In genomic region chr4:134087412-134087811, GRCm38 (mm10) we compare ENCODE assay signal across 9 mouse cellular contexts. TPM values are rescaled to one million over a fixed set of nuclear protein-coding genes. Genes with fewer than 3 reads are reported as not detected.
DNase-seq lines count a peak whose midpoint lies in the region; ATAC-seq and TF ChIP-seq lines count a peak whose summit lies in the region.
"Had no signal": no experiment of that assay in that cellular context is flagged by ENCODE, and none has a peak within 500 bp of the region (broad histone marks: within the 10 kb centered on the region; RNA-seq: fewer than 3 reads in every experiment).

No protein-coding gene starts in this region.

- H3K27ac ChIP-seq in testis, adult 2 months (ENCODE audit: control insufficient read depth, insufficient read depth, low read depth, low read length): no peak overlapping the region
- no peak overlapping the region for H3K27ac ChIP-seq in midbrain, embryonic 10.5 days (replicated peaks)

- 51% methylated on average over 7 of the region's 7 CpGs for WGBS in midbrain, embryonic 10.5 days

- peak; percentile 96 for ATAC-seq in granulocyte monocyte progenitor cell, adult 5-6 weeks (replicated peaks; ENCODE audit: poor library complexity, severe bottlenecking)

- H3K27me3 ChIP-seq in testis, adult 2 months (ENCODE audit: control insufficient read depth, insufficient read depth, low read length): no peaks in the 10 kb centered on the region
- peaks cover 8% of the 10 kb centered on the region for H3K27me3 ChIP-seq in midbrain, embryonic 10.5 days (ENCODE audit: low read depth, poor library complexity, severe bottlenecking)

- no peaks in the 10 kb centered on the region for H3K36me3 ChIP-seq in testis, adult 2 months (ENCODE audit: control insufficient read depth, insufficient read depth, low read length)
- H3K36me3 ChIP-seq in midbrain, embryonic 10.5 days: no peaks in the 10 kb centered on the region

- H3K9me3 ChIP-seq in midbrain, embryonic 10.5 days (replicated peaks): no peaks in the 10 kb centered on the region

- TF ChIP-seq POLR2A in testis, adult 2 months (IDR thresholded peaks at IDR 0.05; ENCODE audit: control insufficient read depth, low read depth, low read length): no peak

- H3K4me1 ChIP-seq in testis, adult 2 months (ENCODE audit: control insufficient read depth, insufficient read depth, low read length): peaks cover 2% of the 10 kb centered on the region; the same call in 1 of the 2 replicates
- H3K4me1 ChIP-seq in midbrain, embryonic 10.5 days: peaks cover 9% of the 10 kb centered on the region

- no peak for DNase-seq in testis, postnatal 14 days (ENCODE audit: low spot score)
- peak; percentile 39 for DNase-seq in cerebellum, adult 11 months
- peak; percentile 51 to 68 for DNase-seq in kidney, postnatal 25 days
- peak; percentile 53 for DNase-seq in midbrain, embryonic 10.5 days (ENCODE audit: low spot score)
- peak; percentile 71 for DNase-seq in thymus, postnatal 0 days (ENCODE audit: low spot score)
- no peak for DNase-seq in left cerebral cortex, adult 11 months (ENCODE audit: low spot score)

- peak; percentile 70; the same call in 1 of the 2 replicates for TF ChIP-seq CTCF in testis, adult 2 months (IDR thresholded peaks at IDR 0.05; ENCODE audit: control insufficient read depth, insufficient read depth, insufficient replicate concordance, low read depth, low read length)

- no peak overlapping the region for H3K4me3 ChIP-seq in testis, adult 2 months (ENCODE audit: control insufficient read depth, low read depth, low read length)
- H3K4me3 ChIP-seq in midbrain, embryonic 10.5 days: no peak overlapping the region

RNA-seq across cellular contexts. Expression of gene Cd52, which starts 7.5 kb away (rescaled TPM):
- 2.0 and 660 TPM in 2 replicates for polyA plus RNA-seq in testis, adult 2 months (2012; rRNA removed)
- 240 and 247 TPM in 2 replicates for total RNA-seq in granulocyte monocyte progenitor cell, adult 5-6 weeks (2014; fragmentation: Nextera tagmentation)
- total RNA-seq in granulocyte monocyte progenitor cell, adult 5-6 weeks (2017): 259 and 330 TPM in 2 replicates
- 5.1 TPM in 2 replicates for polyA plus RNA-seq in midbrain, embryonic 10.5 days (2016; fragmentation: Nextera tagmentation; extraction: Ambion mirVana)
- polyA plus RNA-seq in thymus, postnatal 0 days (2015; fragmentation: Nextera tagmentation; extraction: Ambion mirVana): 1,124 and 1,206 TPM in 2 replicates

RNA-seq across cellular contexts. Expression of gene Ubxn11, which starts 15.0 kb away (rescaled TPM):
- 457 and 483 TPM in 2 replicates for polyA plus RNA-seq in testis, adult 2 months (2012; rRNA removed)
- total RNA-seq in granulocyte monocyte progenitor cell, adult 5-6 weeks (2014; fragmentation: Nextera tagmentation): 14.4 and 30.2 TPM in 2 replicates
- total RNA-seq in granulocyte monocyte progenitor cell, adult 5-6 weeks (2017): 4.8 and 11.2 TPM in 2 replicates
- polyA plus RNA-seq in midbrain, embryonic 10.5 days (2016; fragmentation: Nextera tagmentation; extraction: Ambion mirVana): 4.8 and 6.5 TPM in 2 replicates
- polyA plus RNA-seq in thymus, postnatal 0 days (2015; fragmentation: Nextera tagmentation; extraction: Ambion mirVana): 15.1 and 15.2 TPM in 2 replicates

RNA-seq across cellular contexts. Expression of gene Crybg2, which starts 26.8 kb away (rescaled TPM):
- polyA plus RNA-seq in testis, adult 2 months (2012; rRNA removed): 2.3 and 2.4 TPM in 2 replicates
- 0.38 and 1.3 TPM in 2 replicates for total RNA-seq in granulocyte monocyte progenitor cell, adult 5-6 weeks (2014; fragmentation: Nextera tagmentation)
- total RNA-seq in granulocyte monocyte progenitor cell, adult 5-6 weeks (2017): not detected in 2 replicates
- polyA plus RNA-seq in midbrain, embryonic 10.5 days (2016; fragmentation: Nextera tagmentation; extraction: Ambion mirVana): 2.0 TPM in 2 replicates
- 6.1 and 6.4 TPM in 2 replicates for polyA plus RNA-seq in thymus, postnatal 0 days (2015; fragmentation: Nextera tagmentation; extraction: Ambion mirVana)

RNA-seq across cellular contexts. Expression of gene Zfp683, which starts 33.8 kb away (rescaled TPM):
- 0.11 TPM in 2 replicates for polyA plus RNA-seq in testis, adult 2 months (2012; rRNA removed)
- total RNA-seq in granulocyte monocyte progenitor cell, adult 5-6 weeks (2014; fragmentation: Nextera tagmentation): not detected in 2 replicates
- not detected in 2 replicates for total RNA-seq in granulocyte monocyte progenitor cell, adult 5-6 weeks (2017)
- not detected in 2 replicates for polyA plus RNA-seq in midbrain, embryonic 10.5 days (2016; fragmentation: Nextera tagmentation; extraction: Ambion mirVana)
- polyA plus RNA-seq in thymus, postnatal 0 days (2015; fragmentation: Nextera tagmentation; extraction: Ambion mirVana): 0.57 and 0.60 TPM in 2 replicates
- total RNA-seq: heart, adult 18-20 months had no signal

RNA-seq across cellular contexts. Expression of gene Sh3bgrl3, which starts 41.2 kb away (rescaled TPM):
- 85.6 and 157 TPM in 2 replicates for polyA plus RNA-seq in testis, adult 2 months (2012; rRNA removed)
- total RNA-seq in granulocyte monocyte progenitor cell, adult 5-6 weeks (2014; fragmentation: Nextera tagmentation): 841 and 871 TPM in 2 replicates
- total RNA-seq in granulocyte monocyte progenitor cell, adult 5-6 weeks (2017): 333 and 394 TPM in 2 replicates
- polyA plus RNA-seq in midbrain, embryonic 10.5 days (2016; fragmentation: Nextera tagmentation; extraction: Ambion mirVana): 302 and 324 TPM in 2 replicates
- 1,143 and 1,161 TPM in 2 replicates for polyA plus RNA-seq in thymus, postnatal 0 days (2015; fragmentation: Nextera tagmentation; extraction: Ambion mirVana)

Comparison
In these comparisons a context has a peak if more than half of its experiments do, and no peak if none do; other contexts are left out.
1. DNase-seq: peak in cerebellum, adult 11 months (single experiment), kidney, postnatal 25 days (2 of 2), midbrain, embryonic 10.5 days (single experiment) and thymus, postnatal 0 days (single experiment); none in testis, postnatal 14 days (single experiment) and left cerebral cortex, adult 11 months (single experiment).
2. RNA of gene Ubxn11, which starts 15.0 kb away (polyA plus RNA-seq): 457 to 483 TPM in testis, adult 2 months; 15.1 to 15.2 TPM in thymus, postnatal 0 days and 4.8 to 6.5 TPM in midbrain, embryonic 10.5 days; every median in the first group is over 10 times any median in the second.